8 mouse cellular contexts compared by ENCODE assay signal in the genomic region with DNA sequence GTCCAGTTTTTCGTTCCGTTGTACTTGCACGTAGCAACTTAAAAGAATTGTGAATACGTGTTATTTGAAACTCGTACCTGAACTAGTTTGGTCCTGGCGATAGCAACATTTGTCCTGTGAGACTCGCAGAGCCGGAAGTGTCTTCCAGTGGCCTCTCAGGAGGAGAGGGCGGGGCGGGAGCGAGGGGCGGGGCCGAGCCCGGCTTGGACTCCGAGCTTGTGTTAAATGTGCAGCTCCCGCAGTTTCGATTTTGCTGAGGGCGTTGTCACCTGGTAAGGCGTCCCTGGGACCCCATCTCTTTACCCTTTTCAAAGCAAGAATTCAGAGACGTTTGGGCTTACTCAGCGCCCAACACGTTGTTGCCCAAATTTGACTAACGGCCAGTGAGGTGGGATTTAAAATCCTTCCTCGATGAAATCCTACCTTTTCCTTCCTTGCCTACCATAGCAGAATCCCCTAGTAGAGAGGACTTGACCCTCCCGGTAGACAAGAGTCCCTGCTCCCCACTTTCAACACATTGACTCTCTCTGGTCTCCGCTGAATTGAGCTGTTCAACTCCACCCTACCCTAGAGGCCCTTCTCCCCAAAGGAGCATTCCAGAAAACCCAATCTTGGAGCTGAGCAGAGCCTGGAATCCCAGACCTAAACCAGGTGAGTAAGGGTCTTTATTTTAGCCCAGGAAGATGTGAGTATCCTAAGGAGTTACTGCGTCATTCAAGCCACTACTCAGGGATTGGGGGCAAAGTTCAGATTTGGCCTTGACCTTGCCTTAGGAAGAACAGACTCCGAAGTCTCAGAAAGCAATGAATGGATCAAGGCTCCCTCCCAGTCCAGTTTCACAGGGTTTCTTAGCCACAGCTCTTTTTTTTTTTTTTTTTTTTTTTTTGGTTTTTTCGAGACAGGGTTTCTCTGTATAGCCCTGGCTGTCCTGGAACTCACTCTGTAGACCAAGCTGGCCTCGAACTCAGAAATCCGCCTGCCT. TPM values are rescaled to one million over a fixed set of nuclear protein-coding genes. Genes with fewer than 3 reads are reported as not detected.
DNase-seq lines count a peak whose midpoint lies in the region; ATAC-seq and TF ChIP-seq lines count a peak whose summit lies in the region.

Tmem106a (plus strand) TSS at position 189 of the 982 bp plus-strand sequence.

- peak; percentile 8 for DNase-seq in cerebellum, adult 11-12 months
- peak; percentile 73 for DNase-seq in embryo, embryonic 10 days (ENCODE audit: low spot score)
- peak; percentile 84 for DNase-seq in lung, embryonic 14.5 days
- peak; percentile 78 for DNase-seq in urinary bladder, postnatal 14 days (ENCODE audit: low spot score)

- no peak for ATAC-seq in cerebellum, adult (ENCODE audit: insufficient number of reproducible peaks, low FRiP score, low TSS enrichment)
- ATAC-seq in granulocyte monocyte progenitor cell, adult 5-6 weeks (replicated peaks; ENCODE audit: poor library complexity, severe bottlenecking), result peak; percentile 62
- peak; percentile 80 for ATAC-seq in intestine, postnatal 0 days
- peak; percentile 74 for ATAC-seq in lung, embryonic 14.5 days (ENCODE audit: insufficient read depth)

- peak within 1 kb of the TSS; percentile 58 for H3K9ac ChIP-seq in intestine, postnatal 0 days (ENCODE audit: low read depth, low read length)
- H3K9ac ChIP-seq in lung, embryonic 14.5 days, result peak within 1 kb of the TSS; percentile 53

- 9% methylated on average over 29 of the region's 31 CpGs for WGBS in intestine, postnatal 0 days
- 17% methylated on average over 30 of the region's 31 CpGs for WGBS in lung, embryonic 14.5 days
- WGBS in olfactory bulb, adult 2 months, result 30% methylated on average over 31 of the region's 31 CpGs

- no peaks in the 10 kb centered on the region for H3K27me3 ChIP-seq in intestine, postnatal 0 days (replicated peaks; ENCODE audit: control insufficient read depth, insufficient read depth, low read length)
- no peaks in the 10 kb centered on the region for H3K27me3 ChIP-seq in lung, embryonic 14.5 days (ENCODE audit: insufficient read depth, low read length)

- no peak for TF ChIP-seq CTCF in intestine, postnatal 0 days (IDR thresholded peaks at IDR 0.05; ENCODE audit: low read depth)
- no peak for TF ChIP-seq CTCF in lung, embryonic 14.5 days (IDR thresholded peaks at IDR 0.05; ENCODE audit: low read depth)
- TF ChIP-seq CTCF in olfactory bulb, adult 2 months (IDR thresholded peaks at IDR 0.05; ENCODE audit: insufficient read depth, low read depth, low read length), result no peak

- H3K9me3 ChIP-seq in intestine, postnatal 0 days (ENCODE audit: control insufficient read depth), result no peaks in the 10 kb centered on the region
- H3K9me3 ChIP-seq in lung, embryonic 14.5 days (ENCODE audit: low read depth, low read length), result no peaks in the 10 kb centered on the region

- peak within 1 kb of the TSS; percentile 45 for H3K4me3 ChIP-seq in intestine, postnatal 0 days (ENCODE audit: low read depth, low read length)
- H3K4me3 ChIP-seq in lung, embryonic 14.5 days (ENCODE audit: low read depth, low read length), result peak within 1 kb of the TSS; percentile 45
- H3K4me3 ChIP-seq in olfactory bulb, adult 2 months (ENCODE audit: insufficient read depth, low read depth, low read length), result peak within 1 kb of the TSS; percentile 11; the same call in 1 of the 2 replicates

- TF ChIP-seq POLR2A in olfactory bulb, adult 2 months (IDR thresholded peaks at IDR 0.05; ENCODE audit: insufficient read depth, low read depth, low read length), result no peak

- H3K4me1 ChIP-seq in intestine, postnatal 0 days (replicated peaks; ENCODE audit: control insufficient read depth, insufficient read depth, low read length), result 0 out of 2 replicates have a peak, but pooled peaks cover 4% of the 10 kb centered on the region
- no peaks in the 10 kb centered on the region for H3K4me1 ChIP-seq in lung, embryonic 14.5 days (ENCODE audit: insufficient read depth)
- H3K4me1 ChIP-seq in olfactory bulb, adult 2 months (ENCODE audit: control insufficient read depth, insufficient read depth, low read length), result no peaks in the 10 kb centered on the region

- peak within 1 kb of the TSS; percentile 92 for H3K27ac ChIP-seq in intestine, postnatal 0 days (ENCODE audit: low read depth, low read length)
- H3K27ac ChIP-seq in lung, embryonic 14.5 days (ENCODE audit: low read depth), result no peak within 1 kb of the TSS
- no peak within 1 kb of the TSS for H3K27ac ChIP-seq in olfactory bulb, adult 2 months (ENCODE audit: insufficient read depth, low read depth, low read length)

- H3K36me3 ChIP-seq in intestine, postnatal 0 days (ENCODE audit: control insufficient read depth, insufficient read depth), result peaks cover 46% of the 10 kb centered on the region
- peaks cover 28% of the 10 kb centered on the region for H3K36me3 ChIP-seq in lung, embryonic 14.5 days (ENCODE audit: insufficient read depth)

- H3K4me2 ChIP-seq in intestine, postnatal 0 days (replicated peaks; ENCODE audit: low read depth), result peak within 1 kb of the TSS; percentile 72
- peak within 1 kb of the TSS; percentile 68 for H3K4me2 ChIP-seq in lung, embryonic 14.5 days

RNA-seq across cellular contexts. Expression of gene Tmem106a, which starts in this region (rescaled TPM):
- total RNA-seq in granulocyte monocyte progenitor cell, adult 5-6 weeks (2014; fragmentation: Nextera tagmentation), result 4.3 and 6.3 TPM in 2 replicates
- total RNA-seq in granulocyte monocyte progenitor cell, adult 5-6 weeks (2017), result 0.78 and 1.4 TPM in 2 replicates
- 122 and 130 TPM in 2 replicates for polyA plus RNA-seq in intestine, postnatal 0 days (2015; fragmentation: Nextera tagmentation; extraction: Ambion mirVana)
- 3.3 and 5.2 TPM in 2 replicates for polyA plus RNA-seq in lung, embryonic 14.5 days (2014; fragmentation: Nextera tagmentation; extraction: Ambion mirVana)
- polyA plus RNA-seq in olfactory bulb, adult 2 months (2012; ENCODE audit: insufficient read depth, insufficient read length, low replicate concordance, missing spikeins), result not detected in 2 replicates

Comparison
In these comparisons a context has a peak if more than half of its experiments do, and no peak if none do; other contexts are left out.
1. RNA of gene Tmem106a (polyA plus RNA-seq): 122 to 130 TPM in intestine, postnatal 0 days; 3.3 to 5.2 TPM in lung, embryonic 14.5 days and not detected in olfactory bulb, adult 2 months; every median in the first group is over 10 times any median in the second.
2. DNase-seq: peak in every context shown above with its lines; median percentile 84 in lung, embryonic 14.5 days; 78 in urinary bladder, postnatal 14 days; 73 in embryo, embryonic 10 days; 8 in cerebellum, adult 11-12 months.
3. Peak in every context shown above with its lines, with median percentiles within 50 percentile points of each other: H3K4me3 ChIP-seq.